Mouse (Mus musculus) midbrain, embryonic 14.5 days (tissue): ENCODE measurements at regions not wholly inside any gene's neighbourhood (a gene's known extent, or its start where the extent isn't known, plus 50 kb on each side); places are given as distances from the start of the nearest gene placed in this dataset.

Source experiments
- ATAC-seq: fragments of 200-750 bp; cut with Nextera tagmentation; 2 replicates; pipeline ENCODE4 v1.8.0; 2017; ENCODE audit warnings: moderate number of reproducible peaks, moderate library complexity; ENCODE audit not compliant: low FRiP score, low TSS enrichment
- DNase-seq: peaks from one replicate; pipeline ENCODE4 v3.0.0-alpha.2; 2015
- H3K27ac ChIP-seq: fragments of 300-500 bp; sonication (generic); replicated peaks from 2 replicates; pipeline ENCODE4 v1.5.1; 2014; ENCODE audit warnings: mild to moderate bottlenecking, low read depth, low read length, moderate library complexity
- H3K27me3 ChIP-seq: fragments of 300-500 bp; sonication (generic); 2 replicates; pipeline ENCODE4 v1.6.1; 2014; ENCODE audit warnings: low read length, control low read depth, mixed read lengths; ENCODE audit not compliant: control insufficient read depth, insufficient read depth
- H3K36me3 ChIP-seq: fragments of 300-500 bp; sonication (generic); 2 replicates; pipeline ENCODE4 v1.6.1; 2014; ENCODE audit warnings: low read length, control low read depth; ENCODE audit not compliant: control insufficient read depth, insufficient read depth
- H3K4me1 ChIP-seq: fragments of 300-500 bp; sonication (generic); 2 replicates; pipeline ENCODE4 v1.6.1; 2014; ENCODE audit warnings: mild to moderate bottlenecking, antibody characterized with exemption, low read length, control low read depth; ENCODE audit not compliant: control insufficient read depth, insufficient read depth
- H3K4me2 ChIP-seq: fragments of 300-500 bp; sonication (generic); 2 replicates; pipeline ENCODE4 v1.6.1; 2014; ENCODE audit warnings: mild to moderate bottlenecking, low read length, moderate library complexity
- H3K4me3 ChIP-seq: fragments of 300-500 bp; sonication (generic); replicated peaks from 2 replicates; pipeline ENCODE4 v1.5.1; 2014; ENCODE audit warnings: low read depth, low read length
- H3K9ac ChIP-seq: fragments of 300-500 bp; sonication (generic); replicated peaks from 2 replicates; pipeline ENCODE4 v1.6.1; 2014; ENCODE audit warnings: mild to moderate bottlenecking, low read length, moderate library complexity
- H3K9me3 ChIP-seq: fragments of 300-500 bp; sonication (generic); 2 replicates; pipeline ENCODE4 v1.6.1; 2016; ENCODE audit warnings: low read length, control low read depth, mixed read lengths; ENCODE audit not compliant: control insufficient read depth
- WGBS: fragments of 180-500 bp; shearing (Covaris S2); extraction: QIAGEN DNeasy Blood & Tissue Kit; methylation state at CpG from one replicate; pipeline ENCODE4 v1.1.7; 2014; 5-methylcytosine and 5-hydroxymethylcytosine counted together

DNA sequence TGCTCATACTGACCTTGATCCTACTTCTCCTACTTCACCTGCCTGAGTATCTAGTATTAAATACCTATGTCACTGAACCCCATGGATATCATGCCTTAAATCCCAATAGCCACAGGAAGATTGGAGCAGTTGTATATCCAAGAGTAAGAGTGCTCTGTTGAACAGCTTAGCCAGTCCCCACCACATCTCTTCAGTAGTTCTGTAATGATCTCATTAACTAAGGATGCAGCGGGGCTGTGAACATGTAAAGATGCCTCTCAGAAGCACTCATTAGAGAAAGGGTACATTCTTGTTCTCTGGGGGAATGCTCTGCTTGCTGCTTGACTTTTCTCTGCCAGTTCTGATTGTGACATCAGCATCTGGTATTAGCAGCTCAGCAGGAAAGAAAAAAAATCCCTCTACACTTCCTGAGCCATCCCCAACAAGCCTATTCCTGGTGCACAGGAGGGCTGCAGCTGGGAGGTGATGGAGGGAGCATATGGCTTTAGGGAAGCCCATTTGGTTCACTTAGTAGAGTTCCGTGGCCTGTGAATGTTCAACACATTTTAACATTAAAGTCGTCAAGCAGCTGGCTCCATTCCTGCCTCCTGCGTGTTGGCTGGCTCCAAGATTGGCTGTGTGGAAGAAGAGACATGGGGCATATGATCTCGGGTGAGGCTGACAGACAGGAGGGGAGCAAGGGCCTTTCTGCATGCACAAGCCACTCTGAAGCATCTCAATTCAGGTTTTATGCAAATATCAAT, 613.1 kb upstream of the Auts2 start:
- Histone ChIP-seq H3K4me2 (no peak overlapping the region), H3K27ac (no peak overlapping the region; the same call in 1 of the 2 replicates), H3K4me1 (no peaks in the 10 kb centered on the region), H3K4me3 (no peak overlapping the region), H3K9me3 (no peaks in the 10 kb centered on the region), H3K9ac (no peak overlapping the region), H3K36me3 (no peaks in the 10 kb centered on the region), H3K27me3 (no peaks in the 10 kb centered on the region)
- WGBS, result 23% methylated on average over 5 of the region's 5 CpGs
- DNase-seq, result peak; percentile 32
- ATAC-seq, result no peak

DNA sequence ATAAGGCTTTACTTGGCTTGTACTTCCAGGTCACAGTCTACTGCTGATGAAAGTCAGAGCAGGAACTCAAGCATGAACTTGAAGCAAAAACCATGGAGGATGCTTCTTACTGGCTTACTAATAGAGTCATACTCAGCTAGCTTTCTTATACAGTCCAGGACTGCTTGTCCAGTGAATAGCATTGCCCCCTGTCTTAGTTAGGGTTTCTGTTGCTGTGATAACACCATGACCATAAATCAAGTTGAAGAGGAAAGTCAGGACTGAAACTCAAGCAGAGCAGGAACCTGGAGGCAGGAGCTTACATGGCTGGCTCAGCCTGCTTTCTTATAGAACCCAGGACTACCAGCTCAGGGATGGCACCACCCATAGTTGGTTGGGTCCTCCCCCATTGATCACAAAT, 602.9 kb upstream of the Auts2 start:
- no peak for ATAC-seq
- Histone ChIP-seq H3K27ac (no peak overlapping the region), H3K9ac (no peak overlapping the region), H3K4me2 (no peak overlapping the region), H3K9me3 (peaks cover 7% of the 10 kb centered on the region; the same call in 1 of the 2 replicates), H3K4me1 (no peaks in the 10 kb centered on the region; the same call in 1 of the 2 replicates), H3K36me3 (no peaks in the 10 kb centered on the region), H3K4me3 (no peak overlapping the region), H3K27me3 (no peaks in the 10 kb centered on the region)
- DNase-seq, result no peak

DNA sequence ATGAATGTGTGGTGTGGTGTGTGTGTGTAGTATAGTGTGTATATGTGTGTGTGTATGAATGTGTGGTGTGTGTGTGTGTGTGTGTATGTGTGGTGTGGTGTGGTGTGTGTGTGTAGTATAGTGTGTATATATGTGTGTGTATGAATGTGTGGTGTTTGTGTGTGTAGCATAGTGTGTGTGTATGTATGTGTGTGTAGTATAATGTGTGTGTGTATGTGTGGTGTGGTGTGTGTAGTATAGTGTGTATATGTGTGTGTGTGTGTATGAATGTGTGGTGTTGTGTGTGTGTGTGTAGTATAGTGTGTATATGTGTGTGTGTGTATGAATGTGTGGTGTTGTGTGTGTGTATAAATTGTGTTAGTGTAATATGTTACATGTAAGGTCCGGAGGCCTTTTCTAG, 600.5 kb upstream of the Auts2 start:
- ATAC-seq (no peak), DNase-seq (no peak)
- 100% methylated on average over 1 of the region's 1 CpGs for WGBS
- Histone ChIP-seq H3K27me3 (no peaks in the 10 kb centered on the region), H3K27ac (no peak overlapping the region), H3K4me2 (no peak overlapping the region), H3K9me3 (peaks cover 7% of the 10 kb centered on the region; the same call in 1 of the 2 replicates), H3K4me1 (no peaks in the 10 kb centered on the region; the same call in 1 of the 2 replicates), H3K4me3 (no peak overlapping the region), H3K36me3 (no peaks in the 10 kb centered on the region), H3K9ac (no peak overlapping the region)

DNA sequence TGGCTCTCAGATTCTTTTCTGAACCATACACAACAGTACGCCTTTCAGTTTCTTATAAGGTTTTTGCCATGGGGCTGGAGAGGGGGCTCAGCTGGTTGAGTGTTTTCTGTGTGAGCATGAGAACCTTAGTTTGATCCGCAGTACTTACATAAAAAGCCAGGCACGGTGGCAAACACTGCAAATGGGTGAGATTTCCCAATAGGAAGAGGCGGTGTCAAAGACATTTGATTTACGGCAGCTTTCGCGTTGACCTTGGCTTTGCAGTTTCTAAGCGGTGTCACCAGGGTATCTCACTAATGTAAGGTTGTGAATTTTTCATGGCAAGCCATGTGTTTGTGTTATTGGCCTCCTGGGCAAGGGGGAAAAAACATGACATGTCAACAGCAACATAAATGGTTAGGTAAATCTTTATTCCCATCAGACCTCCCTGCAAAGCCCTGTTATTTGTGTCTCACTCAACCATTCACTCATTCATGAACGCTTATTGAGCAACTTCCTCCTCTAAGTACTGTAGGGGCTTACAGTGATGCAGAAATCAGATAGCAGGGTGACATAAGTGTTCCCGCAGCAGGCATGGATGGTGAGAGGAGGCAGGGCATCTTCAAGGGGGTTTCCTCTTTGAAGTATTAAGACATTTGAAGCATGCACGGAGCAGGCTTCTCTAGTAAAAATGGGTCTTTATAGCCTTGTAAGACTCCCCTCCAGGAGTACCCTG, 599.4 kb upstream of the Auts2 start:
- Histone ChIP-seq H3K4me1 (no peaks in the 10 kb centered on the region; the same call in 1 of the 2 replicates), H3K36me3 (no peaks in the 10 kb centered on the region), H3K9ac (no peak overlapping the region), H3K4me2 (no peak overlapping the region), H3K27me3 (no peaks in the 10 kb centered on the region), H3K9me3 (peaks cover 7% of the 10 kb centered on the region; the same call in 1 of the 2 replicates), H3K4me3 (no peak overlapping the region), H3K27ac (no peak overlapping the region)
- no peak for ATAC-seq
- peak; percentile 34 for DNase-seq
- 67% methylated on average over 11 of the region's 11 CpGs for WGBS

DNA sequence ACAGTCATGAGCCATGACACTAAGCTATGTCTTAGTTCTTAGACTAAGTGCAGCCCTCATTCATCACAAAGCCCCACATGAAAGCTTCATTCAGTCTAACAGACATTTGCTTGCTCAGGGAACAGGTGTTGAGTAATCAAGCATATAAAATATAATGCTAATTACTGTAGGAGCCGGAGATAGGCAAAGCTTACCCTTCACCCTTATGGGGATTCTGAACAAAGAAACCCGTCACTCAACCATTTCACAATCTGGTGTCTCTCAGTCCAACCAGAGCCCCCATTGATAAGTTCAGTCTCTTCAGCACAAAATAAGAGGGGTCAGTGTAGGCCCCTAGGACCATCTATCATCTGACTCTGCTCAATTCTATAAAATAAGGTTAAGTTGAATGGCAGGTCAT, 587.9 kb upstream of the Auts2 start:
- Histone ChIP-seq H3K4me3 (no peak overlapping the region), H3K4me2 (no peak overlapping the region), H3K4me1 (no peaks in the 10 kb centered on the region), H3K27ac (no peak overlapping the region), H3K9ac (no peak overlapping the region), H3K27me3 (no peaks in the 10 kb centered on the region), H3K36me3 (no peaks in the 10 kb centered on the region), H3K9me3 (no peaks in the 10 kb centered on the region)
- DNase-seq (no peak), ATAC-seq (no peak)
- WGBS, result 33% methylated on average over 2 of the region's 2 CpGs

DNA sequence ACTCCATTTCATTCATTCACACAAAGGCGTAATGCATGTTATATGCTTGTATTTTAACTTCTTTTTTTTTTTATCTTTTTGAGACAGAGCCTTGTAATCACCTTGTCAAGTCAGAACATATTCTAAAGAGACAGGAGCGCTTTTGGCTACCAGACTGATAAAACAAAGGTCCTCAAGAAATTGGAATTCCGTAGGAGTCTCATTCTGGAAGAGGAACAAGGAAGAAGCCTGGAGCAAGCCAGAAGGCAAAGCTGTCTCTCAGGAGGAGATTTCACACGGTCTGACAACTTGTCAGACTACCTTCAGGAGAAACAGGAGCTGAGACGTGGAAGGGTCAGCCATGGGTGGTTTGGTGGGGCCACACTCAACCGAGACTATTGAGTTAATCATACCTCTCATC, 587.2 kb upstream of the Auts2 start:
- no peaks in the 10 kb centered on the region for H3K27me3 ChIP-seq
- WGBS, result 71% methylated on average over 6 of the region's 6 CpGs
- no peak for DNase-seq
- H3K4me2 ChIP-seq, result no peak overlapping the region
- H3K4me1 ChIP-seq, result no peaks in the 10 kb centered on the region
- no peak overlapping the region for H3K27ac ChIP-seq
- no peaks in the 10 kb centered on the region for H3K36me3 ChIP-seq
- no peak overlapping the region for H3K9ac ChIP-seq
- ATAC-seq, result no peak
- H3K4me3 ChIP-seq, result no peak overlapping the region
- no peaks in the 10 kb centered on the region for H3K9me3 ChIP-seq

- Histone ChIP-seq H3K27me3 (no peaks in the 10 kb centered on the region), H3K4me2 (no peak overlapping the region), H3K9me3 (no peaks in the 10 kb centered on the region), H3K27ac (no peak overlapping the region), H3K36me3 (no peaks in the 10 kb centered on the region), H3K4me1 (no peaks in the 10 kb centered on the region), H3K9ac (no peak overlapping the region), H3K4me3 (no peak overlapping the region)
- 95% methylated on average over 2 of the region's 2 CpGs for WGBS
- DNase-seq, result no peak
- no peak for ATAC-seq
These were observed 581.1 kb upstream of the Auts2 start for GRCm38 (mm10) chr5:133124223-133124622.

DNA sequence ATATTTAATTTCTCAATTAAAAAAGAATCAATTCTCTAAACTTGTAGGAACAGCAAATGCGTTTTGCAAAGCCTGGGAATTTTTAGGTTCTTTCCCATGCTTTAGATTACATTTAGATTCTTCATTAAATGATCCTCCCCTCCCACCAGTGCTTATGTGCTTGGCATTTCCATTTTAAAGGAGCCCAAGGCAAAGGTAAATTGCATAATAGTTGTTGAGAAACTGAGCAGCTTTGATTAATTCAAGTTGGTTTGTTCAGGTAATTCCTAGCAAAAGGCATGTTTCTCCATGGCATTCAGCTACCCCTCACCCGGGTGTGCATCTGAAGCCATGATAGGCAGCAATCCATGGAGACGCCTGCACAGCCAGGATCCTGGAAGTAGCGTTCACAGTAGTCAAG, 570.8 kb upstream of the Auts2 start:
- Histone ChIP-seq H3K9me3 (no peaks in the 10 kb centered on the region), H3K36me3 (no peaks in the 10 kb centered on the region), H3K27ac (no peak overlapping the region), H3K9ac (no peak overlapping the region), H3K4me1 (no peaks in the 10 kb centered on the region), H3K4me3 (no peak overlapping the region), H3K4me2 (no peak overlapping the region), H3K27me3 (no peaks in the 10 kb centered on the region)
- ATAC-seq (no peak), DNase-seq (no peak)
- 84% methylated on average over 4 of the region's 4 CpGs for WGBS

- Histone ChIP-seq H3K27ac (no peak overlapping the region), H3K27me3 (no peaks in the 10 kb centered on the region), H3K9ac (no peak overlapping the region), H3K4me3 (no peak overlapping the region), H3K4me2 (no peak overlapping the region), H3K9me3 (no peaks in the 10 kb centered on the region), H3K4me1 (no peaks in the 10 kb centered on the region), H3K36me3 (no peaks in the 10 kb centered on the region)
- no peak for DNase-seq
- ATAC-seq, result no peak
- 95% methylated on average over 2 of the region's 2 CpGs for WGBS
These were observed 570.0 kb upstream of the Auts2 start for GRCm38 (mm10) chr5:133113183-133113582.
